Mouse (Mus musculus): ENCODE data around the gene Zfp185. TPM values are rescaled to one million over a fixed set of nuclear protein-coding genes. Genes with fewer than 3 reads are reported as not detected.

Gene Zfp185
- under 1 TPM; 0.95 to 0.96 TPM for total RNA-seq (2021)
- long read RNA-seq, experiment 1, partial matches to known transcripts = 1 of 4 reads
- long read RNA-seq, experiment 1, other reads (novel, unspliced or antisense) = 2 of 4 reads
- long read RNA-seq, experiment 2 = 0 reads

DNA sequence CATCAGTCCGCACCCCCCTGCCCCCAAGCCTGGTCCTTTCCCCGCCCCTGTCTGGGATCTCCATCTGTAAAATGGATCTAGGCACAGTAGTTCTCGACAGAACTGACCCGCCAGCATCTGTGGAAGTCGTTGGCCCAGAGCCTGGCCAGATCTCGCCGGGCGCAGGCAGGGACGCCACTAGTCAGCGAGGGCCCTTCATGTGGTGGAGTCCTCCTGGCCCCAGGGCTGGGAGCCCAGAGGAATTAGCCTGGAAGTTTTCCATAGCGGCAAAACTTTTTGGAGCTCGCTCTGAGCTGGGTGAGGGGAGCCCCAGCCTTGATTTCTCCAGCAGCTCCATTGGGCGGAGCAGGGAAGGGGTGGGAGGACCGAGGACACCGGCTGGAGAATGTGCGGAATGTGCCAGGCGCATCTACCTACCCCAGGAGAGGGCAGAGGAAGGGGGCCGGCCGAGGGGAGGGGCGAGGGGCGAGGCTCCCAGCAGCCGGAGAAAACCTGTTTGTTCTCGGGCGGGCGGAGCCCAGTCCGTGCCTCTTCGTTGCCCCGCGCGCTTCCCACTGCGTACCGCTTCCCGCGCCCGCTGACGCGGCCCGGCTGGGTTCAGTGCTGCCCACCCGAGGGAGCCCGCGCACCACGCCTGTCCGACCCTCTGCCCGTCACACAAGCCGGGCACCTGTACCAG is at the start of gene Zfp185:
TSS of gene Zfp185 (plus strand) at position 499 of the 679 bp plus-strand sequence.
- DNase-seq (ENCODE audit: low spot score in 2 of 2) = no peak

DNA sequence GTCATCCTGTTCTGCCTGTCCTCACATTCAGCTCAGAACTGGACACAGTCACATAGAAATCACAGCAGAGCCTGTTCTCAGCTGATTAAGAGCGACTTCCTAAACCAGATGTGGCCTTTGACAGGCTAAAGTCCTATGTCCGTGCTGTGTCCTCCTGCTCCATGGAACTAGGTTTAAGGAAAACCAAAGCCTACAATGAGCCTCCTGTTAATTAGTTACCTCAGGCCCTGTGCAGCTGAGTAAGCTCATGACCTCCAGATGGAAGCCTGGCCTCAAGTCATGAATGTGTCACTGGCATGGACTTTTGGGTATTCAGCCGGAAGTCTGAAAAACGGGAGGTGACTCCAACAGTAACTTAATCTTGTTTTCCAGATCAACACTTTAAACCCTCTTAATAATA is 33.7 kb upstream of the Zfp185 start:
- DNase-seq (ENCODE audit: low spot score in 2 of 2) = no peak

- DNase-seq (ENCODE audit: low spot score in 2 of 2) = no peak
These were observed 30.7 kb upstream of the Zfp185 start for GRCm38 (mm10) chrX:72956486-72956885.

DNA sequence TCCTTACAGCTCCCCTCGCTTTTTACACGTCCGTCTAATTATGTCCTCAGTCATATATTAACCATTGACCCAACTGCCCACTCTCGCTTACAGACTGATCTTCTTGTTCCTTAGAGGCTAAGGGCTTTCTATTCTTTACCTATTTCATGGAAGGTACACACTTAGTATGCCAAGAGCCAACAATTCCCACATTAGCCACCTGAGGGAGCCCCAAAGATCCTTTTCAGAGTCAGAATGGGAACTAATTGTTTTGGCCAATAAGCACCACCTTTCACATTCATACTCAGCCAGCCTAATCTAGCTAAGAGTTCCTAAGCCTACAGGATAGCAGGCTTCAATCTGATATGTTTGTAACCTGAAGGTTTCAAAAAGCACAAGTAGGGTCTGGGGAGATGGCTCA is 26.7 kb upstream of the Zfp185 start:
- peak; percentile 19 to 29 for DNase-seq (ENCODE audit: low spot score in 2 of 2)

DNA sequence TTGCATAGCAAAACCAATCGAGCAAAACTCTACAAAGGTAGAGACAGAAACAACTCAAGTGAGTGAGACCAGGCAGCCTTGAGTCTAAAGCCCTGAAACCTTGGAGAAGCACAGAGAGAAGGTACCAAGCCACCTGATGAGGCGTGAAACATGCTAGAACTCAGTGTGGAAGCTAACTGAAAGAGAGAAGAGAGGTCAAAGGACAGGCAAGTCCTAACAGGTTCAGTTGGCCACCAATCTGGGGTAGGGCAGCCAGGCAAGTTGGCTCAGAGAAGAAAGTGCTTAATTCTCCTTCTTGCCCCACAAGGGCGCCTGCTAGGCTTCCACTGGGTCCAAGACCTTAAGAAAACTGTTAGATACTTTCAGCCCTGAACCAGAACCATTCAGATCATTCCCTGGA is 25.6 kb upstream of the Zfp185 start:
- DNase-seq (ENCODE audit: low spot score in 2 of 2) = no peak

GRCm38 (mm10) chrX:72962743-72963142 is 24.4 kb upstream of the Zfp185 start:
- no peak for DNase-seq (ENCODE audit: low spot score in 2 of 2)

- DNase-seq (ENCODE audit: low spot score in 2 of 2) = no peak
These were observed 4.3 kb upstream of the Zfp185 start for GRCm38 (mm10) chrX:72982831-72983230.

GRCm38 (mm10) chrX:72985607-72986006 is 1.5 kb upstream of the Zfp185 start:
- DNase-seq (ENCODE audit: low spot score in 2 of 2) = no peak

- DNase-seq (ENCODE audit: low spot score in 2 of 2) = no peak
These were observed 374 bp downstream of the Zfp185 start for GRCm38 (mm10) chrX:72987520-72987905.

GRCm38 (mm10) chrX:72988431-72988830 is 1.3 kb downstream of the Zfp185 start:
- DNase-seq (ENCODE audit: low spot score in 2 of 2) = no peak

DNA sequence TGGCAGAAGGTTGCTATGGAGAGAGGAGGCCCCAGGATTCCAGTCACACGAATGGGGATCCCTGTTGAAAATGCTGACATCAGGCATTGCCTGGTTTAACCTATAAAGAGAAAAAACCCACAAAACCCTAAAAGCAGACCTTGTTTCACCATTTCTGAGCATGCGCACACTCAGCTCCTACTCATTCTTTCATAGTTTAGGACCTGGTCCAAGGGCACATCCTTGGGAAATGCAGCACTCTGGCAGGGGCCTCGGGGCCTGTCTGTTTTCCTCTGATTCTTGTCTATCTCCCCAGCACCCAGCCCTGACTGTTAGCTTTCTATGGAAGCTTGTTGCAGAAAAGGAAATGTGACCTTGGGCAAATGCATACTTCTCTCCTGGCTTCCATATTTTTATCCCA is 3.4 kb downstream of the Zfp185 start:
- no peak for DNase-seq (ENCODE audit: low spot score in 2 of 2)

DNA sequence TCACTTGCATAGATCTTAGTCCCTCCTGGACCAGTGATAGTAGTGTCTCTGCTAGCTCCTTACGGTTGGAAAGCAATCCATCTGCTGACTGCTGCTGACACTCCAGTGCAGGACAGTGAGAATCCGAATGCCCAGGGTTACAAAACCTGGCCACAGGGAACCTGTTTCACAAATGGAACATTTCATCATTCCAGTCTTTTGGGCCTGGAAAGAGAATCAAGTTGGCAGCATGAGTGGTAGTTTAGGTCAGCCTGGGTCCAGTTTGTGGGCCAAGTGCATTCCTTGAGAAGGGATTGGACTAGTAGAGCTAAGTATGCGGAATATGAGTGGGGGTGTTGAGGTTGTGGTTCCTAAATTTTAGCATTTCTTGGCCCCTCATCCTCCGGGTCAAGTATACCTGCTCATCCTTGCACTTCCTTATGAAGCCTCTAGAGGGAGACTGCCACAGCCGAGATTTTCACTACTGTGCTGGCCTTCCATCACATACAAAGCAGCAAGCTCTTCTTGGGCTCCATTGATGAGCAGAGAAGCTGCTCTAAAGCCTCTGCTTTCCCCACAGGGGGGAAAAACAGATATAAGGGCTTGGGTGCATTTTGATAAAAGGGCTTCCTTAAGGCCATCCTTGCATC is 5.3 kb downstream of the Zfp185 start:
- no peak for DNase-seq (ENCODE audit: low spot score in 2 of 2)

- no peak for DNase-seq (ENCODE audit: low spot score in 2 of 2)
These were observed 8.4 kb downstream of the Zfp185 start for GRCm38 (mm10) chrX:72995542-72995941.

DNA sequence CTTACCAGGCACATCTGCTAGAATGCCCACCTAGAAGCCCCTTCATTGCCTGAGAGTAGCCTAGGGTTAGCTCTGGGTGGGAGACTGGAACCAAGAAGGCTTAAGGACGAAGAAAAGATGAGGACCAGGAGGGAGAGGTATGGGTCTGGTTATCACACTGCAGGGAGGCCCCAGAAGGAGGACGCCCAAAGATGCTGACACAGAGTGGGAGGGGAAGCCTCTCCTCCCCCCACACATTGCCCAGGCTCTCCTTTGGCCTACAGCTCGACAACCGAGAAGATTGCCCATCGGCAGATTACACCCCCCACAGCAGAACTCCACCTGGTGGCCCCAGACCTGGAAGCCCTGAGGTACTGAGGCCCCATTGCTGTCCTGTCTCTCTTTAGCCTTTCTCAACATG is 16.0 kb downstream of the Zfp185 start:
- no peak for DNase-seq (ENCODE audit: low spot score in 2 of 2)

- DNase-seq (ENCODE audit: low spot score in 2 of 2) = no peak
These were observed 18.5 kb downstream of the Zfp185 start for GRCm38 (mm10) chrX:73005678-73006077.

DNA sequence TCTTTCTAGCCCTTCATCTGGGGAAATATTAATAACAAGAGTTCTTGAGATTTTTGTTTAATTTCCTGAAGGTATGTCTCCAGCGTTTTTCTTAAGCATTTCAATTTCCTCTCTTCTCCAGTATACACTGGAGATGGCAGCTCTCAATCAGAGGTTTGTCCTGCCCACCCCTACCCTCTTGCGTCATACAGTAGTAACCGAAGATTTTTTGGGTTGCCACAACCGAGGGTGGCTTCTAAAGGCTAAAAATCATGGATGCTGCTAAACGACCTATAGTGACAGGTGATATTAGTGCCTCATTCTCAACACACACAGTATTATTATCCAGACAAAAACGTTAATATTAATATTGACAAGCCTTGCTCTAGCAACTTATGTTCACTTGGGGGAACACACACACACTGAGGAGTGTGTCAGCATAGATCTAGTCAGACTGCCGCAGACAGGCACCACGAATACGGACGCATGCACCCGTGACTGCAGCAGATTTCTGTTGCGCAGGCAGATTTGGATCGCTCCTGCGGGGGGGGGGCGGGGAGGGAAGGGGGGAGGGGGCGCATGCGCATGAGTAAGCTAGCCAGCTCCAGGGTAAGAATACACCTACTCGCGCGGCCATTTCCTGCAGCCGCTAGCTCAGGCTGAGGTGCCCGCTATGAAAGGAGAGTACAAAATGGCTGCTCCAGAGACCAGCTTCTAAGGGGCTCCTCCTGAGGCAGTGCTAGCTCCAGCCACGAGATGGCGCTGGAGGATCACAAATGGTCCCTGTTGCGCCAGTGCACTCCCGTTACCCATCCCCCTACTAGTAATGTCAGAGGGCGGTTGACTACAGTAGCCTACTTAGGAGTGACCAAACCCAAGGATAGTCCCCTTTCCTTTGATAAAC is 20.7 kb downstream of the Zfp185 start:
- peak; percentile 87 to 93 for DNase-seq (ENCODE audit: low spot score in 2 of 2)

GRCm38 (mm10) chrX:73012846-73013245 is 25.7 kb downstream of the Zfp185 start:
- DNase-seq (ENCODE audit: low spot score in 2 of 2) = no peak

DNA sequence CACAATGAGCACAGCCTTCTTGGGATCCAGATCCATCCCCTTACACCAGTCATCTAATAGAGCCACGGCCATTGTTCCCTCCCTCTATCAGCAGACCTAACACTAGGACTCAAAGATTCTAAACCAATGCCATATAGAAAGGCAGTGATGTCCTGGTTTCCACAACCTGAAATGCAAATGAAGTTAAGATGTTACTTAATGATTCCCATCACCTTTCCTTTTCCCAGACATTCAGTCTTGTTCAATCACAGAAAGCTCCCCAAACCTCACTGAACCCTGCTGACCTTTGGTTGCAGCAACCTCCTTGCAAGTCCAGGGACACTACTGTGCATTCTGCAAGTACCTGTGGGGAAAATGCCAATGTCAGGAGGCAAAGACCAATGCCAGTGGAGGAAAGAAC is 49.9 kb downstream of the Zfp185 start, which contains the start of gene Pnma5:
TSS of gene Pnma5 (minus strand) at position 101 of the 400 bp plus-strand sequence.
- DNase-seq (ENCODE audit: low spot score in 2 of 2) = no peak

DNA sequence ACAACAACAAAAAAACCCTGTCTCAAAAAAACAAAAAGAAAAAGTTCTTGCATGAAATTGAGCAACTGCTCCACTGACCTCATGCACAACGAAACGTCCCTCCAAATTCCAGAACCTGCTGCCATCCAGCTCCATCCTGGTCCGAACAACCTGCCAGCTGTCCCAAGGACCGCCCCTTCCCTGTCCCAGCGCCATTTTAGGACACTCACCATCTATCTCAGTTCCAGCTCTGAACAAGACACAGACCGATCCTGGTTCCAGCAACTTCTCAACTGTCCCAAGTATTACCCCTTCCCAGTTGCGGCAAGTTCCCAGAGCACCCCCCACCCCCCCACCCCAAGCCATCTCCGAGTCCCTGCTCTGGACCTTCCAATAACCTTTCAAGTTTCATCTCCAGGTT is 51.7 kb downstream of the Zfp185 start:
- DNase-seq (ENCODE audit: low spot score in 2 of 2) = no peak

GRCm38 (mm10) chrX:73039666-73040065 is 52.5 kb downstream of the Zfp185 start:
- no peak for DNase-seq (ENCODE audit: low spot score in 2 of 2)

GRCm38 (mm10) chrX:73053860-73054563 is 66.9 kb downstream of the Zfp185 start:
- DNase-seq (ENCODE audit: low spot score in 2 of 2) = peak; percentile 91 to 94
